Mouse (Mus musculus) G1E (cell line): ENCODE measurements around the gene Nlgn2.

ENCODE experiments used
- CTCF ChIP-seq: IDR thresholded peaks from 2 replicates; pipeline ENCODE4 v1.5.1; 2012; ENCODE audit warnings: low read depth, low read length, inconsistent platforms, mixed read lengths
- GATA2 ChIP-seq: IDR thresholded peaks from 2 replicates; pipeline ENCODE4 v1.6.1; 2012; ENCODE audit warnings: low read depth, low read length, inconsistent platforms, borderline replicate concordance
- POLR2AphosphoS5 ChIP-seq: IDR thresholded peaks from 2 replicates; pipeline ENCODE4 v1.6.1; 2012; ENCODE audit warnings: low read depth, low read length, inconsistent platforms; ENCODE audit not compliant: insufficient replicate concordance
- TAL1 ChIP-seq: conservative IDR thresholded peaks from 2 replicates; pipeline ENCODE4 v1.6.1; 2012; ENCODE audit warnings: low read depth, low read length, inconsistent platforms, mixed read lengths

- no peak for TF ChIP-seq CTCF
- TF ChIP-seq POLR2AphosphoS5: no peak
- TF ChIP-seq GATA2: no peak
- no peak for TF ChIP-seq TAL1
Observed at GRCm38 (mm10) chr11:69834001-69834549, 3.5 kb downstream of the Nlgn2 start.
